Mouse (Mus musculus) hindbrain, embryonic 16.5 days (tissue): ENCODE data around the gene Ccdc6. TPM values are rescaled to one million over a fixed set of nuclear protein-coding genes. Genes with fewer than 3 reads are reported as not detected.
A peak's percentile ranks its signal among the peaks of the same experiment; 100 is the strongest.

Experiments
- ATAC-seq: fragments of 200-750 bp; cut with Nextera tagmentation; 2 replicates; pipeline ENCODE4 v1.8.0; 2017; ENCODE audit warnings: moderate TSS enrichment, moderate library complexity
- H3K27ac ChIP-seq: fragments of 300-500 bp; sonication (generic); 2 replicates; pipeline ENCODE4 v1.5.1; 2014; ENCODE audit warnings: low read depth, mild to moderate bottlenecking, control low read depth, low read length, moderate library complexity
- H3K27me3 ChIP-seq: fragments of 300-500 bp; sonication (generic); replicated peaks from 2 replicates; pipeline ENCODE4 v1.6.1; 2014; ENCODE audit warnings: low read length; ENCODE audit not compliant: control insufficient read depth, insufficient read depth
- H3K36me3 ChIP-seq: fragments of 300-500 bp; sonication (generic); 2 replicates; pipeline ENCODE4 v1.6.1; 2014; ENCODE audit warnings: mild to moderate bottlenecking, low read length, moderate library complexity, mixed read lengths; ENCODE audit not compliant: control insufficient read depth, insufficient read depth
- H3K4me1 ChIP-seq: fragments of 300-500 bp; sonication (generic); 2 replicates; pipeline ENCODE4 v1.6.1; 2014; ENCODE audit warnings: low read depth, low read length; ENCODE audit not compliant: control insufficient read depth, insufficient read depth
- H3K4me2 ChIP-seq: fragments of 300-500 bp; sonication (generic); 2 replicates; pipeline ENCODE4 v1.6.1; 2014; ENCODE audit warnings: mild to moderate bottlenecking, low read length, control low read depth, moderate library complexity
- H3K4me3 ChIP-seq: fragments of 300-500 bp; sonication (generic); 2 replicates; pipeline ENCODE4 v1.5.1; 2014; ENCODE audit warnings: mild to moderate bottlenecking, low read length, control low read depth, moderate library complexity
- H3K9ac ChIP-seq: fragments of 300-500 bp; sonication (generic); 2 replicates; pipeline ENCODE4 v1.6.1; 2014; ENCODE audit warnings: low read depth, mild to moderate bottlenecking, control low read depth, low read length, moderate library complexity
- H3K9me3 ChIP-seq: fragments of 300-500 bp; sonication (generic); 2 replicates; pipeline ENCODE4 v1.6.1; 2014; ENCODE audit warnings: mild to moderate bottlenecking, low read length, moderate library complexity; ENCODE audit not compliant: control insufficient read depth
- WGBS: fragments of 180-500 bp; shearing (Covaris S2); extraction: QIAGEN DNeasy Blood & Tissue Kit; methylation state at CpG from one replicate; pipeline ENCODE4 v1.1.7; 2014; 5-methylcytosine and 5-hydroxymethylcytosine counted together
- polyA plus RNA-seq: library from polyadenylated mRNA; unstranded; fragments of >200 nt; fragmentation: Nextera tagmentation; extraction: Ambion mirVana; gene quantifications from 2 replicates; pipeline ENCODE4 v1.2.1, GENCODE M21; 2015

The Ccdc6 gene
- polyA plus RNA-seq, 1 experiment from 2014 or later: 18.6 TPM

GRCm38 (mm10) chr10:70163681-70164080 is 66.8 kb downstream of the Ccdc6 start:
- Histone ChIP-seq H3K36me3 (peaks cover 6% of the 10 kb centered on the region; the same call in 1 of the 2 replicates), H3K9me3 (no peaks in the 10 kb centered on the region), H3K9ac (no peak overlapping the region), H3K4me1 (peaks cover 11% of the 10 kb centered on the region; the same call in 1 of the 2 replicates), H3K27ac (peak overlapping the region; percentile 16; the same call in 1 of the 2 replicates), H3K4me2 (no peak overlapping the region), H3K27me3 (no peaks in the 10 kb centered on the region), H3K4me3 (no peak overlapping the region)
- WGBS: 45% methylated on average over 5 of the region's 5 CpGs
- ATAC-seq: peak; percentile 58; the same call in 1 of the 2 replicates

GRCm38 (mm10) chr10:70165877-70166276 is 69.0 kb downstream of the Ccdc6 start:
- Histone ChIP-seq H3K27ac (no peak overlapping the region), H3K36me3 (peaks cover 6% of the 10 kb centered on the region), H3K9me3 (no peaks in the 10 kb centered on the region), H3K4me1 (peaks cover 17% of the 10 kb centered on the region; the same call in 1 of the 2 replicates), H3K4me3 (no peak overlapping the region), H3K27me3 (no peaks in the 10 kb centered on the region), H3K4me2 (no peak overlapping the region), H3K9ac (no peak overlapping the region)
- WGBS: 76% methylated on average over 6 of the region's 6 CpGs
- no peak for ATAC-seq

DNA sequence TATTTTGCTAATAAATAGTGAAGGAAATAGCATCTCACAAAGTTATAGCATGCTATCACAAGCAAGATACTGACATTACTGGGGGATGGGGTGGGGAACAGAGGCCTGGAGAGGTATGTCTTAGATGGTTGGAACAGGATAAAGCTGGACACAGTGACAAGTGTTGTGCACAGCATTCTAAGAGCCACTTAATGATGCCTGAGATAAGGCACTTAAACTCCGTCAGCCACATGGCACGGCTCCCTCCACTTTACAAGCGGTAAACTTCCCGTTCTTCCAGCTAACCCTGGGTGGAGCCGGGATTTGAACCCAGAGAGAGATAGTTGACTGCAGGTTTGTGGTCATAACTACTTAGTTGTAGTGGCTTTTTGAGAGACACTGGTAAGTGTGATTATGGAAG is 69.5 kb downstream of the Ccdc6 start:
- WGBS: 93% methylated on average over 5 of the region's 5 CpGs
- peaks cover 6% of the 10 kb centered on the region for H3K36me3 ChIP-seq
- peaks cover 17% of the 10 kb centered on the region; the same call in 1 of the 2 replicates for H3K4me1 ChIP-seq
- no peak for ATAC-seq
- no peak overlapping the region for H3K4me3 ChIP-seq
- H3K9ac ChIP-seq: no peak overlapping the region
- H3K27me3 ChIP-seq: no peaks in the 10 kb centered on the region
- no peak overlapping the region for H3K4me2 ChIP-seq
- H3K27ac ChIP-seq: no peak overlapping the region
- H3K9me3 ChIP-seq: no peaks in the 10 kb centered on the region

DNA sequence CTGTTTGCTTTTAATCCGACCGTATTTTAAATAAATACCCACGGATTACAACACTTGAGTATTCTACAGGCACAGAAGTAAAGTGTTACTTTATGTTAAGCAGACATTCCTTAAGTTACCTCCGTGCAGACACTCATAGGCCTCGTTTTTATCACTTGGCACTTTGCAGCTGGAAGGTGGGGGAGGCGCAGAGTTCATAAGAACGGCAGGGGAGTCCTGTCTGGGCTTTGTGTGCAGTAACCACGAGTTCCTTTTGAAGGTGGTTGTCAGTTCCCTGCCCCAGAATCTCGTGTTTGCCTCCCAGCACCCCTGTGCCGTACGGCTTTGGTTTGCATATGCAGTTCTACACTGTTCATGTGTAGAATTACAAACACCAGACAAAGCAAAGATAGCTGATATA is 70.7 kb downstream of the Ccdc6 start:
- Histone ChIP-seq H3K9ac (no peak overlapping the region), H3K4me3 (no peak overlapping the region), H3K36me3 (peaks cover 6% of the 10 kb centered on the region), H3K27ac (no peak overlapping the region), H3K4me2 (no peak overlapping the region), H3K9me3 (no peaks in the 10 kb centered on the region), H3K27me3 (no peaks in the 10 kb centered on the region), H3K4me1 (peaks cover 17% of the 10 kb centered on the region; the same call in 1 of the 2 replicates)
- 79% methylated on average over 11 of the region's 11 CpGs for WGBS
- ATAC-seq: no peak

GRCm38 (mm10) chr10:70168396-70168795 is 71.5 kb downstream of the Ccdc6 start:
- no peak overlapping the region for H3K4me3 ChIP-seq
- 0 out of 2 replicates have a peak overlapping the region, but pooled peaks have one; percentile 29 for H3K9ac ChIP-seq
- no peaks in the 10 kb centered on the region for H3K27me3 ChIP-seq
- 0 out of 2 replicates have a peak overlapping the region, but pooled peaks have one; percentile 6 for H3K27ac ChIP-seq
- peaks cover 6% of the 10 kb centered on the region for H3K36me3 ChIP-seq
- H3K9me3 ChIP-seq: no peaks in the 10 kb centered on the region
- WGBS: 80% methylated on average over 13 of the region's 13 CpGs
- no peak overlapping the region for H3K4me2 ChIP-seq
- ATAC-seq: no peak
- peaks cover 16% of the 10 kb centered on the region; the same call in 1 of the 2 replicates for H3K4me1 ChIP-seq

DNA sequence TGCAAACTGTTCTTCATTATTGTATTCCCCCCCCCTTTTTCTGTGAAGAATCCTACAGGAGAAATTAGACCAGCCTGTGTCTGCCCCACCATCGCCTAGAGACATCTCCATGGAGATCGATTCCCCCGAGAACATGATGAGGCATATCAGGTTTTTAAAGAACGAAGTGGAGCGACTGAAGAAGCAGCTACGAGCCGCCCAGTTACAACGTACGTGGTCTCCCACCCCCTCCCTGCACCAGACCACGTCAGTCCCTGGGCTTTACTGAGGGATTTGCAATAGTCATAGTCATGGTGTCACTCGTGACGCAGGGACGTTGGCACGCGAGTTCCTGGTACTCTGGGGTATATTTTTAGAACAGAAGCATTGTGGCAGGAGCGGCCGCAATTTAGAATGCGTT is 72.1 kb downstream of the Ccdc6 start:
- no peaks in the 10 kb centered on the region for H3K9me3 ChIP-seq
- peaks cover 10% of the 10 kb centered on the region; the same call in 1 of the 2 replicates for H3K4me1 ChIP-seq
- peak overlapping the region; percentile 24; the same call in 1 of the 2 replicates for H3K27ac ChIP-seq
- no peak overlapping the region for H3K4me2 ChIP-seq
- H3K9ac ChIP-seq: no peak overlapping the region
- 47% methylated on average over 18 of the region's 18 CpGs for WGBS
- no peak overlapping the region for H3K4me3 ChIP-seq
- H3K27me3 ChIP-seq: no peaks in the 10 kb centered on the region
- ATAC-seq: peak; percentile 50; the same call in 1 of the 2 replicates
- H3K36me3 ChIP-seq: peaks cover 6% of the 10 kb centered on the region

DNA sequence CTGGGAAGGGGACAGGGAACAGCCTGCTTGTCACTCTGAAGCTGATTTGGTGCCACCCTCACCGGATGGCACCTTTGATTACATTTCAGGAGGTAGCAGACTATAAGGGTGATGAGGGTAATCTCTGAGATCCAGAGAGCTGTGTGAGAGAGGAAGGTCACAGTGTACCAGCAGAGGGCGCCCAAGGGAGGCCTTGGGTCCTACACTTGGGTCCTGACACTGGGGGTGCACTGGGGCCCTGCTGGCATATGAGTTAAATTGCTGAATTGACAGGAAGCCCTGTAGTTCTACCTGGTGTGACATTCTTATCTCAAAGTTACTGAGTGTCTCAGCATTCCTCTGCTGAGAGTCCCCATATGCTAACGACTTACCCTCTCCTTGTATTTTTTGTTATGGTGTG is 76.4 kb downstream of the Ccdc6 start:
- Histone ChIP-seq H3K27me3 (no peaks in the 10 kb centered on the region), H3K4me3 (no peak overlapping the region), H3K9ac (no peak overlapping the region), H3K9me3 (no peaks in the 10 kb centered on the region), H3K4me2 (no peak overlapping the region), H3K4me1 (peaks cover 8% of the 10 kb centered on the region; the same call in 1 of the 2 replicates), H3K27ac (no peak overlapping the region), H3K36me3 (peaks cover 14% of the 10 kb centered on the region)
- no peak for ATAC-seq
- 64% methylated on average over 3 of the region's 3 CpGs for WGBS

GRCm38 (mm10) chr10:70174494-70175190 is 77.7 kb downstream of the Ccdc6 start:
- H3K36me3 ChIP-seq: peaks cover 14% of the 10 kb centered on the region

DNA sequence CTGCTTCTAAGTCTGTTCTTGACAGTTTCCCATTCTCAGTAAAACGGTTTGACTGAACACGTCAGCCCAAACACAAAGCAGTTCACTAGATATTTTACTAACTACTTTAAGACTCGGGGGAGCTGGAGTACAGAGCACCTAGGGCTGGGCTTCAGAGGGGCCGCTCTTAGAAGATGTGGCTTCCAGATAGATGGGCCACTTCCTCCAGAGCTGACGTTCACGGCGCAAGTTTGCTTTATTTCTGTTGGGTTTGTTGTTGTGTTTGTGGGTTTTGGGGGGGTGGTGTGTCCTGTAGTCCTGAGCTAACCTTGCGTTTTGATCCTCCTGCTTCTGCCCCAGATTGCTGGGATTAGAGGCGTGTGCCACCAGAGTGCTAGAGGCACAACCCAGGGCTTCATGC is 83.8 kb downstream of the Ccdc6 start:
- H3K27me3 ChIP-seq: no peaks in the 10 kb centered on the region
- peaks cover 14% of the 10 kb centered on the region for H3K36me3 ChIP-seq
- WGBS: 91% methylated on average over 9 of the region's 9 CpGs
- H3K9me3 ChIP-seq: no peaks in the 10 kb centered on the region
- ATAC-seq: no peak
- H3K4me2 ChIP-seq: no peak overlapping the region
- H3K9ac ChIP-seq: no peak overlapping the region
- H3K27ac ChIP-seq: no peak overlapping the region
- no peak overlapping the region for H3K4me3 ChIP-seq
- peaks cover 3% of the 10 kb centered on the region; the same call in 1 of the 2 replicates for H3K4me1 ChIP-seq

More at GRCm38 (mm10) chr10:70174494-70175190, 77.7 kb downstream of the Ccdc6 start:
- Histone ChIP-seq H3K4me2 (no peak overlapping the region), H3K9ac (no peak overlapping the region), H3K9me3 (no peaks in the 10 kb centered on the region), H3K27ac (no peak overlapping the region), H3K27me3 (no peaks in the 10 kb centered on the region), H3K4me3 (no peak overlapping the region), H3K4me1 (no peaks in the 10 kb centered on the region)
- ATAC-seq: no peak
- 76% methylated on average over 16 of the region's 16 CpGs for WGBS
